Mouse (Mus musculus) heart, postnatal 36 days (tissue): ENCODE results near the gene Dact2. TPM values are rescaled to one million over a fixed set of nuclear protein-coding genes. Genes with fewer than 3 reads are reported as not detected.

Experiments used
- DNase-seq, 2 experiments: peaks; one replicate each; pipeline ENCODE4 v3.0.0; 2021 to 2022
- intact Hi-C: fragments of 180-260 bp; cut with DNase I; formaldehyde crosslinking; loops from one replicate; pipeline ENCODE4 v1.15.1; 2025
- total RNA-seq, 2 experiments: library from RNA; stranded (reverse); gene quantifications; 2 replicates each; pipeline ENCODE4 v1.2.3; 2021

The Dact2 gene
- total RNA-seq, 2 experiments from 2014 or later: 1.0 to 1.7 TPM

- intact Hi-C loops: no loop called here
- DNase-seq: no peak
Measured at GRCm38 (mm10) chr17:14178911-14179310, 25.2 kb downstream of the Dact2 start.

GRCm38 (mm10) chr17:14178475-14178874 is 25.6 kb downstream of the Dact2 start:
- DNase-seq: no peak
- intact Hi-C loops: no loop called here

GRCm38 (mm10) chr17:14178049-14178448 is 26.1 kb downstream of the Dact2 start:
- intact Hi-C loops: no loop called here
- DNase-seq: no peak

GRCm38 (mm10) chr17:14177018-14177417 is 27.1 kb downstream of the Dact2 start:
- DNase-seq: no peak
- intact Hi-C loops: no loop called here

- intact Hi-C loops: no loop called here
- no peak for DNase-seq
Measured at GRCm38 (mm10) chr17:14175704-14176103, 28.4 kb downstream of the Dact2 start.

GRCm38 (mm10) chr17:14175019-14175418 is 29.1 kb downstream of the Dact2 start:
- DNase-seq: no peak
- intact Hi-C loops: no loop called here

GRCm38 (mm10) chr17:14174401-14174800 is 29.7 kb downstream of the Dact2 start:
- DNase-seq: no peak
- intact Hi-C loops: no loop called here

GRCm38 (mm10) chr17:14173459-14173858 is 30.6 kb downstream of the Dact2 start:
- no peak for DNase-seq
- intact Hi-C loops: no loop called here

GRCm38 (mm10) chr17:14172731-14173130 is 31.4 kb downstream of the Dact2 start:
- intact Hi-C loops: no loop called here

GRCm38 (mm10) chr17:14172184-14172583 is 31.9 kb downstream of the Dact2 start:
- intact Hi-C loops: no loop called here
- DNase-seq: no peak

More at GRCm38 (mm10) chr17:14172731-14173130, 31.4 kb downstream of the Dact2 start:
- DNase-seq: no peak

- intact Hi-C loops: no loop called here
- DNase-seq: no peak
Measured at GRCm38 (mm10) chr17:14170961-14171479, 33.1 kb downstream of the Dact2 start.

- intact Hi-C loops: no loop called here
- DNase-seq: no peak
Measured at GRCm38 (mm10) chr17:14169431-14169830, 34.7 kb downstream of the Dact2 start.

- intact Hi-C loops: no loop called here
- no peak for DNase-seq
Measured at GRCm38 (mm10) chr17:14167594-14167993, 36.5 kb downstream of the Dact2 start.

GRCm38 (mm10) chr17:14166746-14167432 is 37.2 kb downstream of the Dact2 start:
- no peak for DNase-seq
- intact Hi-C loops: no loop called here

GRCm38 (mm10) chr17:14165934-14166610 is 38.0 kb downstream of the Dact2 start:
- intact Hi-C loops: no loop called here
- DNase-seq: no peak

GRCm38 (mm10) chr17:14165332-14165876 is 38.7 kb downstream of the Dact2 start:
- intact Hi-C loops: no loop called here

GRCm38 (mm10) chr17:14160846-14161245 is 43.3 kb downstream of the Dact2 start:
- DNase-seq: no peak
- intact Hi-C loops: no loop called here

More at GRCm38 (mm10) chr17:14165332-14165876, 38.7 kb downstream of the Dact2 start:
- no peak for DNase-seq

GRCm38 (mm10) chr17:14157779-14158195 is 46.3 kb downstream of the Dact2 start:
- no peak for DNase-seq
- intact Hi-C loops: no loop called here
